In genomic region chr9:25314304-25314703, GRCm38 (mm10) we compare ENCODE assay signal across 22 mouse cellular contexts.
"Had no signal": no experiment of that assay in that cellular context is flagged by ENCODE, and none has a peak within 500 bp of the region (broad histone marks: within the 10 kb centered on the region; RNA-seq: fewer than 3 reads in every experiment).

No protein-coding gene starts in this region.

- ATAC-seq: liver, postnatal 0 days; lung, postnatal 0 days; midbrain, embryonic 13.5 days; midbrain, embryonic 15.5 days had no signal

- DNase-seq: liver, postnatal 0 days; lung, adult 2 months; lung, postnatal 14 days; lung, postnatal 36 days; retina, postnatal 1 day; right cerebral cortex, adult 18-20 months; right cerebral cortex, postnatal 25 days; right cerebral cortex, postnatal 4 days; spleen, adult 18-20 months; thymus, adult 18-20 months; thymus, postnatal 14 days; thymus, postnatal 36 days had no signal

- H3K4me3 ChIP-seq: liver, embryonic 15.5 days; lung, embryonic 15.5 days; megakaryocyte, embryonic 14.5 days; midbrain, embryonic 13.5 days; midbrain, embryonic 15.5 days; neural tube, embryonic 13.5 days; neural tube, embryonic 15.5 days had no signal

- H3K9me3 ChIP-seq: liver, embryonic 15.5 days; lung, embryonic 15.5 days; megakaryocyte, embryonic 14.5 days; midbrain, embryonic 13.5 days; midbrain, embryonic 15.5 days; neural tube, embryonic 13.5 days; neural tube, embryonic 15.5 days had no signal

- H3K36me3 ChIP-seq: midbrain, embryonic 15.5 days; neural tube, embryonic 15.5 days had no signal

- H3K9ac ChIP-seq: liver, embryonic 15.5 days; liver, postnatal 0 days; lung, embryonic 15.5 days; midbrain, embryonic 13.5 days; midbrain, embryonic 15.5 days; neural tube, embryonic 13.5 days; neural tube, embryonic 15.5 days had no signal

- H3K27me3 ChIP-seq: liver, embryonic 15.5 days; lung, embryonic 15.5 days; megakaryocyte, embryonic 14.5 days; midbrain, embryonic 13.5 days; midbrain, embryonic 15.5 days; neural tube, embryonic 13.5 days; neural tube, embryonic 15.5 days had no signal

- H3K4me1 ChIP-seq: liver, embryonic 15.5 days; lung, embryonic 15.5 days; midbrain, embryonic 13.5 days; midbrain, embryonic 15.5 days; neural tube, embryonic 13.5 days; neural tube, embryonic 15.5 days had no signal

- H3K27ac ChIP-seq: liver, embryonic 15.5 days; lung, embryonic 15.5 days; macrophage; midbrain, embryonic 13.5 days; midbrain, embryonic 15.5 days; neural tube, embryonic 13.5 days; neural tube, embryonic 15.5 days had no signal

- H3K4me2 ChIP-seq: liver, embryonic 15.5 days; lung, embryonic 15.5 days; midbrain, embryonic 11.5 days; midbrain, embryonic 13.5 days; midbrain, embryonic 15.5 days; neural tube, embryonic 13.5 days; neural tube, embryonic 15.5 days had no signal
